In genomic region chr17:8311751-8312150, GRCm38 (mm10) we compare ENCODE assay signal across 8 mouse cellular contexts. TPM values are rescaled to one million over a fixed set of nuclear protein-coding genes. Genes with fewer than 3 reads are reported as not detected.
DNase-seq lines count a peak whose midpoint lies in the region; ATAC-seq and TF ChIP-seq lines count a peak whose summit lies in the region.

No protein-coding gene starts in this region.

- no peak for ATAC-seq in forebrain, postnatal 0 days
- no peak for ATAC-seq in liver, embryonic 13.5 days (ENCODE audit: low read depth)

- H3K4me3 ChIP-seq in spleen, adult 2 months (ENCODE audit: extremely low read depth, insufficient read depth, insufficient read length): peak overlapping the region; percentile 95
- peak overlapping the region; percentile 81 for H3K4me3 ChIP-seq in forebrain, postnatal 0 days (ENCODE audit: low read depth, low read length)
- peak overlapping the region; percentile 93 for H3K4me3 ChIP-seq in liver, embryonic 13.5 days (replicated peaks)
- peak overlapping the region; percentile 99; the same call in 1 of the 2 replicates for H3K4me3 ChIP-seq in olfactory bulb, adult 2 months (ENCODE audit: insufficient read depth, low read depth, low read length)

- TF ChIP-seq CTCF in spleen, adult 2 months (IDR thresholded peaks at IDR 0.05; ENCODE audit: extremely low read depth, insufficient read depth, insufficient read length, insufficient replicate concordance): no peak
- no peak for TF ChIP-seq CTCF in forebrain, postnatal 0 days (IDR thresholded peaks at IDR 0.05; ENCODE audit: low read depth)
- no peak for TF ChIP-seq CTCF in olfactory bulb, adult 2 months (IDR thresholded peaks at IDR 0.05; ENCODE audit: insufficient read depth, low read depth, low read length)

- TF ChIP-seq POLR2A in spleen, adult 2 months (IDR thresholded peaks at IDR 0.05; ENCODE audit: low read depth, low read length): no peak
- TF ChIP-seq POLR2A in olfactory bulb, adult 2 months (IDR thresholded peaks at IDR 0.05; ENCODE audit: insufficient read depth, low read depth, low read length): no peak

- H3K27me3 ChIP-seq in spleen, adult 2 months (ENCODE audit: control insufficient read depth, insufficient read depth, low read length): no peaks in the 10 kb centered on the region
- H3K27me3 ChIP-seq in forebrain, postnatal 0 days (ENCODE audit: insufficient read depth, low read length): no peaks in the 10 kb centered on the region
- no peaks in the 10 kb centered on the region for H3K27me3 ChIP-seq in liver, embryonic 13.5 days

- WGBS in spleen, adult 2 months: 12% methylated on average over 3 of the region's 3 CpGs
- WGBS in forebrain, postnatal 0 days: 49% methylated on average over 3 of the region's 3 CpGs
- WGBS in liver, embryonic 13.5 days (ENCODE audit: insufficient replicate concordance): 17% methylated on average over 3 of the region's 3 CpGs
- 17% methylated on average over 3 of the region's 3 CpGs for WGBS in olfactory bulb, adult 2 months

- peak in 1 of 2 experiments; percentile 33 for DNase-seq in spleen, adult 2 months (ENCODE audit: low read depth in 1 of 2, low spot score in 2 of 2)
- no peak for DNase-seq in spleen, postnatal 14 days (ENCODE audit: low spot score in 2 of 2)
- no peak for DNase-seq in forebrain, postnatal 0 days
- no peak for DNase-seq in liver, embryonic 13.5 days
- no peak for DNase-seq in ovary, postnatal 36 days (ENCODE audit: low spot score)
- no peak for DNase-seq in gastrocnemius, adult 18-20 months (ENCODE audit: low spot score)
- no peak for DNase-seq in testis, postnatal 14 days (ENCODE audit: low spot score)

- no peaks in the 10 kb centered on the region for H3K9me3 ChIP-seq in forebrain, postnatal 0 days (ENCODE audit: low read length)
- H3K9me3 ChIP-seq in liver, embryonic 13.5 days (replicated peaks): no peaks in the 10 kb centered on the region

- H3K4me1 ChIP-seq in spleen, adult 2 months (ENCODE audit: control insufficient read depth, insufficient read depth, insufficient read length): peaks cover 14% of the 10 kb centered on the region; the same call in 1 of the 2 replicates
- peaks cover 15% of the 10 kb centered on the region for H3K4me1 ChIP-seq in forebrain, postnatal 0 days (ENCODE audit: insufficient read depth)
- peaks cover 33% of the 10 kb centered on the region for H3K4me1 ChIP-seq in liver, embryonic 13.5 days (replicated peaks)
- peaks cover 12% of the 10 kb centered on the region for H3K4me1 ChIP-seq in olfactory bulb, adult 2 months (ENCODE audit: control insufficient read depth, insufficient read depth, low read length)

- no peak overlapping the region for H3K27ac ChIP-seq in spleen, adult 2 months (ENCODE audit: insufficient read depth, low read length)
- no peak overlapping the region for H3K27ac ChIP-seq in forebrain, postnatal 0 days (ENCODE audit: low read depth, low read length)
- H3K27ac ChIP-seq in liver, embryonic 13.5 days: no peak overlapping the region
- no peak overlapping the region for H3K27ac ChIP-seq in olfactory bulb, adult 2 months (ENCODE audit: insufficient read depth, low read depth, low read length)

- H3K9ac ChIP-seq in forebrain, postnatal 0 days: peak overlapping the region; percentile 76
- H3K9ac ChIP-seq in liver, embryonic 13.5 days: peak overlapping the region; percentile 91

- H3K36me3 ChIP-seq in spleen, adult 2 months (ENCODE audit: control insufficient read depth, insufficient read depth, low read length): no peaks in the 10 kb centered on the region
- no peaks in the 10 kb centered on the region for H3K36me3 ChIP-seq in forebrain, postnatal 0 days (ENCODE audit: insufficient read depth)
- H3K36me3 ChIP-seq in liver, embryonic 13.5 days: no peaks in the 10 kb centered on the region

- peak overlapping the region; percentile 63 for H3K4me2 ChIP-seq in forebrain, postnatal 0 days (ENCODE audit: low read depth)
- peak overlapping the region; percentile 82 for H3K4me2 ChIP-seq in liver, embryonic 13.5 days

RNA-seq across cellular contexts. Expression of gene Sft2d1, which starts 0.8 kb away (rescaled TPM):
- 61.4 and 81.8 TPM in 2 replicates for polyA plus RNA-seq in spleen, adult 2 months (2012; rRNA removed)
- 119 and 138 TPM in 2 replicates for total RNA-seq in forebrain, postnatal 0 days (2014; rRNA removed)
- 196 and 226 TPM in 2 replicates for polyA plus RNA-seq in forebrain, postnatal 0 days (2015; fragmentation: Nextera tagmentation; extraction: Ambion mirVana)
- polyA plus RNA-seq in liver, embryonic 13.5 days (2015; fragmentation: Nextera tagmentation; extraction: Ambion mirVana): 56.6 and 62.3 TPM in 2 replicates
- not detected in 2 replicates for polyA plus RNA-seq in olfactory bulb, adult 2 months (2012; ENCODE audit: insufficient read depth, insufficient read length, low replicate concordance, missing spikeins)
- total RNA-seq in gastrocnemius, adult 18-20 months (2021): 1 to 10 TPM; 6.0 to 7.0 TPM

RNA-seq across cellular contexts. Expression of gene Prr18, which starts 25.5 kb away (rescaled TPM):
- 0.28 and 0.42 TPM in 2 replicates for polyA plus RNA-seq in spleen, adult 2 months (2012; rRNA removed)
- 22.8 and 24.0 TPM in 2 replicates for total RNA-seq in forebrain, postnatal 0 days (2014; rRNA removed)
- 11.1 and 15.6 TPM in 2 replicates for polyA plus RNA-seq in forebrain, postnatal 0 days (2015; fragmentation: Nextera tagmentation; extraction: Ambion mirVana)
- 0.05 and 0.09 TPM in 2 replicates for polyA plus RNA-seq in liver, embryonic 13.5 days (2015; fragmentation: Nextera tagmentation; extraction: Ambion mirVana)
- not detected in 2 replicates for polyA plus RNA-seq in olfactory bulb, adult 2 months (2012; ENCODE audit: insufficient read depth, insufficient read length, low replicate concordance, missing spikeins)
- total RNA-seq in gastrocnemius, adult 18-20 months (2021): not detected

RNA-seq across cellular contexts. Expression of gene Mpc1, which starts 29.0 kb away (rescaled TPM):
- polyA plus RNA-seq in spleen, adult 2 months (2012; rRNA removed): 24.5 and 25.6 TPM in 2 replicates
- total RNA-seq in forebrain, postnatal 0 days (2014; rRNA removed): 306 and 379 TPM in 2 replicates
- polyA plus RNA-seq in forebrain, postnatal 0 days (2015; fragmentation: Nextera tagmentation; extraction: Ambion mirVana): 559 and 716 TPM in 2 replicates
- polyA plus RNA-seq in liver, embryonic 13.5 days (2015; fragmentation: Nextera tagmentation; extraction: Ambion mirVana): 125 and 127 TPM in 2 replicates
- not detected in 2 replicates for polyA plus RNA-seq in olfactory bulb, adult 2 months (2012; ENCODE audit: insufficient read depth, insufficient read length, low replicate concordance, missing spikeins)
- 100 to 1,000 TPM; 418 to 491 TPM for total RNA-seq in gastrocnemius, adult 18-20 months (2021)

RNA-seq across cellular contexts. Expression of gene T2, which starts 44.0 kb away (rescaled TPM):
- not detected in 2 replicates for polyA plus RNA-seq in spleen, adult 2 months (2012; rRNA removed)
- total RNA-seq in forebrain, postnatal 0 days (2014; rRNA removed): 0.69 and 1.8 TPM in 2 replicates
- polyA plus RNA-seq in forebrain, postnatal 0 days (2015; fragmentation: Nextera tagmentation; extraction: Ambion mirVana): 0.51 and 0.60 TPM in 2 replicates
- polyA plus RNA-seq in liver, embryonic 13.5 days (2015; fragmentation: Nextera tagmentation; extraction: Ambion mirVana): 0.09 TPM in 1 of 2 replicates, not detected in the other
- polyA plus RNA-seq in olfactory bulb, adult 2 months (2012; ENCODE audit: insufficient read depth, insufficient read length, low replicate concordance, missing spikeins): not detected in 2 replicates
- total RNA-seq in gastrocnemius, adult 18-20 months (2021): not detected

Comparison
In these comparisons a context has a peak if more than half of its experiments do, and no peak if none do; other contexts are left out.
1. RNA of gene Mpc1, which starts 29.0 kb away (polyA plus RNA-seq): 559 to 716 TPM in forebrain, postnatal 0 days, 125 to 127 TPM in liver, embryonic 13.5 days and 24.5 to 25.6 TPM in spleen, adult 2 months; not detected in olfactory bulb, adult 2 months; every median in the first group is over 10 times any median in the second.
2. Peak in every context shown above with its lines, with median percentiles within 50 percentile points of each other: H3K4me3 ChIP-seq.